Mouse (Mus musculus) embryonic fibroblast, embryonic 13.5 days (primary cell): ENCODE results near the gene Pgap3. TPM values are rescaled to one million over a fixed set of nuclear protein-coding genes. Genes with fewer than 3 reads are reported as not detected.

Source experiments
- H3K27ac ChIP-seq: 2 replicates; pipeline ENCODE4 v1.5.1; 2012; ENCODE audit warnings: low read length, control low read depth, inconsistent platforms; ENCODE audit not compliant: insufficient read depth
- H3K4me1 ChIP-seq: 2 replicates; pipeline ENCODE4 v1.6.1; 2011; ENCODE audit warnings: low read length; ENCODE audit not compliant: control insufficient read depth, insufficient read depth
- H3K4me3 ChIP-seq: 2 replicates; pipeline ENCODE4 v1.5.1; 2011; ENCODE audit warnings: mild to moderate bottlenecking, control low read depth, low read length; ENCODE audit not compliant: insufficient read depth
- CTCF ChIP-seq: IDR thresholded peaks from 2 replicates; pipeline ENCODE4 v1.5.1; 2011; ENCODE audit warnings: mild to moderate bottlenecking, control low read depth, low read length, moderate library complexity, borderline replicate concordance; ENCODE audit not compliant: insufficient read depth
- POLR2A ChIP-seq: IDR thresholded peaks from 2 replicates; pipeline ENCODE4 v1.6.1; 2011; ENCODE audit warnings: low read depth, mild to moderate bottlenecking, control low read depth, low read length, moderate library complexity
- polyA plus RNA-seq: library from polyadenylated mRNA; stranded (reverse); fragments of >200 nt; gene quantifications from 2 replicates; pipeline ENCODE4 v1.2.4, GENCODE M21; 2011; ENCODE audit warnings: low read depth; ENCODE audit not compliant: missing spikeins, insufficient read length

Gene Pgap3
- polyA plus RNA-seq, 1 experiment, result 4.1 TPM

DNA sequence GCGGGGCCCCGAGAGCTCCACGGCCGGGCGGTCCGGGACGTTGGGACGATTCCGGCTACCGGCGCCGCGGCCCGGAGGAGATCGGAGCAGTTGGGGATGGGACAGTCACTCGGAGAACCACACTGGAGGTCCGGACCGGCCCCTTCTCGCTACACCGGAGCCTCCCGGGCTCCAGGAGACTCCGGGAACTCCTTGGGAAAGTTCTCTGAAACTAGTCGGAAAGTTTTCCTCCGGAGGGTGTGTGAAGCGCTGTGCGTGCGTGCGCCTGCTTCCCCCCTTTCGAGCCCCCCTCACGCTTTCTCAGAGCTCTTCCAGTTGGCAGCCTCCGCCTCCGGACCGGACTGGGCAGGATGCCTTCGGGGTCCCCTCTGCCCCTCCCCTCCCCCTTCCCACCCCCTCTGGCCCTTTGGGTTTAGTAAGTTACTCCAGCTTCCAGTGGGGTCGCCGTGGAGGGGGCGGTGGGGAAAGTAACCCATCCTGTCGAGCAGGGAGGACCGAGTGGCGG is 12.6 kb upstream of the Pgap3 start:
- Histone ChIP-seq H3K4me3 (peak overlapping the region; percentile 91), H3K4me1 (0 out of 2 replicates have a peak, but pooled peaks cover 6% of the 10 kb centered on the region), H3K27ac (peak overlapping the region; percentile 63)
- TF ChIP-seq POLR2A, result no peak
- no peak for TF ChIP-seq CTCF

DNA sequence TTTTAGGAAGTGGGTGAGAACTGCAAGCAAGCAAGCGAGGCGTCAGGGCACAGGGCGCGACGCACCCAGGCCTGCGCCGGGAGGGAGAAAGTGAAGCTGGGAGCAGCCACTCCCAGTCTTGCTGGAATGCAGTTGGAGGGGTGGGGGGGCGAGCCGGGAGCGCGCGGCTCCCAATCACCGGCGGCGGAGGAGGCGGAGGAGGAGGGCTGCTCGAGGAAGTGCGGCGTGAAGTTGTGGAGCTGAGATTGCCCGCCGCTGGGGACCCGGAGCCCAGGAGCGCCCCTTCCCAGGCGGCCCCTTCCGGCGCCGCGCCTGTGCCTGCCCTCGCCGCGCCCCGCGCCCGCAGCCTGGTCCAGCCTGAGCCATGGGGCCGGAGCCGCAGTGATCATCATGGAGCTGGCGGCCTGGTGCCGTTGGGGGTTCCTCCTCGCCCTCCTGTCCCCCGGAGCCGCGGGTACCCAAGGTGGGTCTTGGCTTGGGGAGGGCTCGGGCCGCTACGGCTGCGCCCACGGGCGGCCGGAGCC is 12.0 kb upstream of the Pgap3 start, which contains the start of gene Erbb2:
Erbb2 (plus strand) TSS at position 198 of the 524 bp plus-strand sequence.
- peak; percentile 98 for TF ChIP-seq POLR2A
- no peak for TF ChIP-seq CTCF
- Histone ChIP-seq H3K4me3 (peak within 1 kb of the TSS; percentile 91), H3K27ac (peak within 1 kb of the TSS; percentile 63), H3K4me1 (0 out of 2 replicates have a peak, but pooled peaks cover 6% of the 10 kb centered on the region)

DNA sequence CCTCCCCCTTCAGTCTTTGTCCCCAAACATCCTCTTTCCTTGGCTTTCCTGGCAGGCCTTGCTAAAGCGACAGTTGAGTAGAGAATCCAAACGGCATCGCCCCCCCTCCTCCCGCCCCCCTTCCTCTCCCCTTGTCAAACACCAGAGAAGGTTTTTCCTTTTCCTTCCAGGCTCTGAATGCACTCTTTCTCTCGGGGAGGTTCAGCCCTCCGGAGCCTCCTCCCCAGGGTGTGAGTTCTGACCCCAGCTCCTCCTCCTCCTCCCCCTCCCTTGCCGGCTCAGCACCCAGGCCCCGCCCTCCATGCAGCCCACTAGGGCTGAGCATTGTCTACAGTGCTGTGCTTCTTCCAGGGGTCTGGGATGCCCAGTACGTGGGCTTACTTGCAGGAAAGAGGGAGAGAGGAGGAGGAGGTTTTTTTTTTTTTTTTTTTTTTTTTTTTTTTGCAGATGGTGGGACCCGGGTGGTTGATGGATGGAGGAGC is 9.1 kb upstream of the Pgap3 start:
- H3K27ac ChIP-seq, result no peak overlapping the region
- 0 out of 2 replicates have a peak, but pooled peaks cover 6% of the 10 kb centered on the region for H3K4me1 ChIP-seq
- no peak for TF ChIP-seq CTCF
- TF ChIP-seq POLR2A, result no peak
- no peak overlapping the region for H3K4me3 ChIP-seq

DNA sequence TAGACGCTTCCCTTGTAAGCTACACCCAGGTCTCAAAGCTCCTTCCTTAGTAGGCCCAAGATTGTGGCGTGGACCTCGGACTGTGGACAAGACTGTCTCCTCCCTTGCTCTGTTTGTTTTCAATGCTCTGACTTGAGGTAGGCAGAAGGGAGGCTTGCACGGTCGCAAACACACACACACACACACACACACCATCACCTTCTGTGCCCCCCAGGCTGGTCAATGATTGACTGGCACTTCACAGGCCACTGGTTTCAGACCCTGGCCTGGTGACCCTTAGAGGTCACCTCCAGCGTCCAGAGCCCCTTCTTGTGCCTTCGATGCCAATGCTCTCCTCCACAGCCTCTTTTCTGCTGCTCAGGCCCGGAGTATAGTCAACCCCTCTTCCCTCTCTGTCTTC is 8.6 kb upstream of the Pgap3 start:
- 0 out of 2 replicates have a peak, but pooled peaks cover 3% of the 10 kb centered on the region for H3K4me1 ChIP-seq
- TF ChIP-seq POLR2A, result no peak
- TF ChIP-seq CTCF, result no peak
- H3K27ac ChIP-seq, result no peak overlapping the region
- H3K4me3 ChIP-seq, result no peak overlapping the region

DNA sequence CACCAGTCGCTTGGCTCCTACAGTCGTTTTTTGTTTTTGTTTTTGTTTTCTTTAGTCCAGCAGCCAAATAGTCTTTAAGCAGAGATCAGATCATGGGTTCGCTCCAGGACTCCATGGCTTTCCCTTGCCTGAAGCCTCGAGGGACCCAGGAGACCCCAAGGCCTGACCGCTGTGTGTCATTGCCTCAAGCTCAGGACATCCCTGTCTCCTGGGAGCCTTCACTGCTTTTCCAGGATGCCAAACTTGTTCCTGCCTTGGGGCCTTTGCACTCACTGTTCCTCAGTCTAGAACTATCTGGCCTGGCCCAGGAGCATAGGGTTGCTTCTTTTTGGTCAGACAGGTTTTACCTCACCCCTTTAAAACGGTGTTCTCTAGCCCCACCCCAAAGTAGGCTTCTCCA is 6.3 kb upstream of the Pgap3 start:
- Histone ChIP-seq H3K4me1 (no peaks in the 10 kb centered on the region), H3K27ac (no peak overlapping the region), H3K4me3 (no peak overlapping the region)
- TF ChIP-seq POLR2A, result no peak
- no peak for TF ChIP-seq CTCF

DNA sequence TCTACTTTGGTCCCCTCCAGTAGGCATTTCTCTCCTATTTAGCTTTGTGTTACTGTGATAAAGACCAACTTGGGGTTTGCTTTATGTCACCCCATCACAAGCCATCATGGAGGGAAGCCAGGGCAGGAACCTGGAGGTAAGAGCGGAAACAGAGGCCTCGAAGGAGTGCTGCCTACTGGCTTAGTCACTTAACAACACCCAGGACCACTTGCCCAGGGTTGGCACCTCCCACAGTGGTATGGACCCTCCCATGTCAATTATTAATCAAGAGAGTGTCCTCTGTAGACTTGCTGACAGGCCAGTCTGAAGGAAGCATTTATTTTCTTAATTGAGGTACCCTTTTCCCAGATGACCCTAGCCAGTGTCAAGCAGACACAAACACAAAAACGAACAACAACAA is 526 bp upstream of the Pgap3 start:
- H3K27ac ChIP-seq, result 0 out of 2 replicates have a peak overlapping the region, but pooled peaks have one; percentile 96
- H3K4me1 ChIP-seq, result 0 out of 2 replicates have a peak, but pooled peaks cover 2% of the 10 kb centered on the region
- TF ChIP-seq CTCF (no peak), POLR2A (no peak)
- H3K4me3 ChIP-seq, result peak overlapping the region; percentile 90

DNA sequence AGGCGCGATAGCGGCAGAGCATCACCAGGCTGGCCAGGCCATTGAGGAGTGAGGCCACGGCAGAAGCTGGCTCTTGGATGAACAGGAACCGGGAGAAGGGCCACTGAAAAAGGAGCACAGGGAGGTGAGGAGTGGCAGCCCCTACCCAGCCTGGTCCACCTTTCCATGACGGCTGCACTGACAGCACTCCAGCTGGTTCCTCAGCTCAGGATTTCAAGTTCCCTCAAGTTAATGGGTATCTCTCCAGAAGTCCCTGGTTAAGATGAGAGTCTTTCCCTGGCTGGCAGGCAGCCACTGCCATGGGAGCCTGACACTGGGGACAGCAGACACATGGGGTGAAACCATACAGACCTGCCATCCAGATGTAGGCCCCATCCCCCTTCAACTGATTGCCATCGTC is 2.3 kb downstream of the Pgap3 start:
- Histone ChIP-seq H3K4me3 (no peak overlapping the region), H3K27ac (no peak overlapping the region), H3K4me1 (0 out of 2 replicates have a peak, but pooled peaks cover 2% of the 10 kb centered on the region)
- TF ChIP-seq CTCF, result no peak
- TF ChIP-seq POLR2A, result no peak

DNA sequence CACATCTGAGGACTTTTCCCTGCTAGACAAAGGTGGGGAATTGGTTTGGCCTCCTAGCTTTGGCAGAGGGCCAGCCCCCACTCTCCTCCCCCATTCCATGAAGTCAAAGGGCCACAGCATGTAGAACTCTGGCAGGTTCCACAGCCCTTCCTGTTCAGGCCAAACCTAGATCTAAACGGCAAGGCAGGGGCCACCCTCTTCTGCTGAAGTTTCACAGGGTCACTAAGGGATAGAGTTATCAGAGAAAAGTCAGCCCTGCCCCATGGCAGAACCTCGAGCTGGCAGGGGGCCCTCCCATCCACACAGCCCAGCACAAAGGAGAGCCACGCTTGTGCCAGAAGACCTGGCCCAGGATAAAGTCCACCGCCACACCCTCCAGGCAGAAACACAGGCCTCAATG is 5.2 kb downstream of the Pgap3 start:
- H3K27ac ChIP-seq, result no peak overlapping the region
- no peaks in the 10 kb centered on the region for H3K4me1 ChIP-seq
- TF ChIP-seq CTCF, result no peak
- TF ChIP-seq POLR2A, result no peak
- H3K4me3 ChIP-seq, result no peak overlapping the region

DNA sequence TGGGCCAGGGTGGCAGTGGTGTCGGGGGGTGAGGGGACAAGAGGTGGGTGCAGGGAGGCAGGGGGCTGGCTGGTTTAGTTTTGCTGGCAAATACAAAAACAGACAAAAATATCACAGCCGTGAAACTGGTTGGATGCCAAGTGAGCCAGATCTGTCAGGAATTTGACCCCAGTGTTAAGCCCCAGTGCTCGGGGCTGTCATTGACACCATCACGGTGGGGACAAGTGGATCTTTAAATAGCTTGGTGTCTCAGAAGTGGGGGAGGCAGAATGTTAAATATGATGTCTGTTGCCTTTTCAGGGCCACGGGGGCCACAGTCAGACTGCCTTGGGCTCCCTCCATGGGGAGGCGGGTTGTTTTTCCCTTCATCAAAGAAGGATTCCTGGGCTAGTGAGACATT is 6.0 kb downstream of the Pgap3 start:
- Histone ChIP-seq H3K4me1 (no peaks in the 10 kb centered on the region), H3K27ac (no peak overlapping the region), H3K4me3 (no peak overlapping the region)
- TF ChIP-seq POLR2A (no peak), CTCF (no peak)

DNA sequence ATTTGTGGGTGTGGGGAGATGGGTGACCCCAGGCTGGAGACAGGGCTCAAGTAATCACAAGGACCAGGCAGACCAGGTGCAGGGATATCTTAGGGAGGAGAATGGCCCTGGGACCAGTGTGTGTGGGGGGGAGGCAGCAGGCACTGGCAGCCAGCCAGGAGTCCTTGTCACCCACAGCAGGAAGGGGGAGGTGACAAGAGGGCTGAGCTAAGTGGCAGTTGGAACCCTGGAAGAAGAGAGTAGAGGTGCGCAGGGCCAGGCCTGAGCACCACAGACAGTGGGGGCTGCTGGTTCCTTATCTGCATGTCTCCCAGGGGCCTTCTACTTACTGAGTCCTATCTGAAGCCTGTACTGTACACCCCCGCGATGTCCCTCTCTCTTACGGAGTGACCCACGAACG is 7.0 kb downstream of the Pgap3 start:
- TF ChIP-seq CTCF, result no peak
- TF ChIP-seq POLR2A, result no peak
- H3K27ac ChIP-seq, result no peak overlapping the region

DNA sequence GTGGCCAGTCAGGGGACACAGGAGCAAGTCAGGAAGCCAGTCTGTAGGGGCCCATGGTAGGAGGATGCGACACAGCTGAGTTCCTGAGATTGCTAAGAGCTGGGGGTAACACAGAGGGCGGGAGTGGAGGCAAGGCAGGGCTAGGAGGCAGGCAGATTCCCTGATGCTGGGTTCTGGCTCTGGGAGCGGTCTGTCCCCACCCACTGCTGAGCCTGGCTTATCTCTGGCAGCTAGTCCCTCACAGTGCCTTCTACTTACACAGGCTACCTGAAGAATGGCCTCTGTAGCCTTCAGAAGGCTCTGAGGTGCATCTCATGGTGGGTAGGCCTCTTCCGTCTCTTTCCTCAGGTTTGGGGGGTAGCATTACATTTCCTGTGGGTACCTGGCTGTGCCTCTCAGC is 7.6 kb downstream of the Pgap3 start:
- no peaks in the 10 kb centered on the region for H3K4me1 ChIP-seq
- TF ChIP-seq POLR2A, result no peak
- TF ChIP-seq CTCF, result no peak
- H3K4me3 ChIP-seq, result no peak overlapping the region
- no peak overlapping the region for H3K27ac ChIP-seq

More for the DNA sequence above, 7.0 kb downstream of the Pgap3 start:
- Histone ChIP-seq H3K4me3 (no peak overlapping the region), H3K4me1 (no peaks in the 10 kb centered on the region)
